Mouse (Mus musculus): ENCODE measurements around the gene Scfd1. TPM values are rescaled to one million over a fixed set of nuclear protein-coding genes. Genes with fewer than 3 reads are reported as not detected.

Scfd1 gene
- total RNA-seq, 1 experiment, result 35.3 TPM

DNA sequence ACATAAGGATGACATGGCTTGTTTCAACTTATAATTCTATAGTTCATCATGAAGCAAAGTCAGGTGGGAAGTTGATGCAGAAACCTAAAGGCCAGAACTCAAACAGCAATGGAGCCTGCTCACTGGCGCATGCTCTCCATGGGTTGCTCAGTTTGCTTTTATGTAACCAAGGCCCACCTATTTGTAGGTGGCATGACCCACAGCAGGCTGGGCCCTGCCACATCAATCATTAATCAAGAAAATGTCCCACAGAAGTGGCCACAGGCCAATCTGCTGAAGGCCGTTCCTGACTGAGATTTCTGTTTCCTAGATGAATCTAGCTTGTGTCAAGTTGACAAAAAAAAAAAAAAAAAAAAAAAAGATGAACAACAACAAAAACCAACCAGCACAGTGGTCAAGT lies 103.9 kb downstream of the Scfd1 start:
- Histone ChIP-seq H3K4me3 (ENCODE audit: insufficient read depth in 1 of 2, low read depth in 1 of 2, low read length in 2 of 2, poor library complexity in 1 of 2, severe bottlenecking in 1 of 2) (no peak overlapping the region), H3K36me3 (ENCODE audit: control insufficient read depth, insufficient read depth, low read length, poor library complexity, severe bottlenecking) (no peaks in the 10 kb centered on the region), H3K4me1 (ENCODE audit: control insufficient read depth in 2 of 2, insufficient read depth in 2 of 2, low read length in 2 of 2, poor library complexity in 1 of 2) (no peaks in the 10 kb centered on the region), H3K9me3 (ENCODE audit: control insufficient read depth, insufficient read depth, low read depth, low read length) (no peaks in the 10 kb centered on the region), H3K27ac (ENCODE audit: insufficient read depth, low read depth, low read length, poor library complexity, severe bottlenecking) (no peak overlapping the region), H3K9ac (ENCODE audit: insufficient read depth, low read depth, low read length, poor library complexity, severe bottlenecking) (no peak overlapping the region)
- in situ Hi-C loops (cut with MboI; ENCODE audit: low sequenced_read_pairs in 2 of 2, unreplicated experiment in 2 of 2), result no loop called here
- TF ChIP-seq CHD2 (IDR thresholded peaks at IDR 0.05; ENCODE audit: low read depth, low read length), result no peak
- no peak for DNase-seq (ENCODE audit: low read depth, low spot score)

DNA sequence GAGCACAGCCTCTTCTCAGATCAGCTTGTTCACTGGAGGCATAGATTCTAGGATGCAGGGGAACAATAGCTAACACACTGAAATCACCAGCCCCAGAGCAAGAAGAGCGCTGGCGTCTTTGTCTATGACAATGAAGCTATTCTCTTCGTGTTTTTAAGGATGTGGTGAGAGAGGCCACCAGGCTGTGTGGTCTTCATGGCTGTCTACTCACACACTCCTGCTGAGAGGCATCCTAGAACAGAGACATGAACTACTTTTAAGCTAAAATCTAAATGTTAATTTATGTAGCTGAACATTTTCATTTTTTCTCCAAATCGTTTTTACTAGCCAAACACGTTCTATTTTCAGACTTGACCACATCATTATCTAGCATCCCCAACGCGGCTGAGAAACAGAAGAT lies 114.7 kb downstream of the Scfd1 start:
- Histone ChIP-seq H3K9me3 (ENCODE audit: control insufficient read depth, insufficient read depth, low read depth, low read length) (no peaks in the 10 kb centered on the region), H3K4me1 (ENCODE audit: control insufficient read depth in 2 of 2, insufficient read depth in 2 of 2, low read length in 2 of 2, poor library complexity in 1 of 2) (no peaks in the 10 kb centered on the region), H3K27ac (ENCODE audit: insufficient read depth, low read depth, low read length, poor library complexity, severe bottlenecking) (no peak overlapping the region), H3K9ac (ENCODE audit: insufficient read depth, low read depth, low read length, poor library complexity, severe bottlenecking) (no peak overlapping the region), H3K36me3 (ENCODE audit: control insufficient read depth, insufficient read depth, low read length, poor library complexity, severe bottlenecking) (no peaks in the 10 kb centered on the region), H3K4me3 (ENCODE audit: insufficient read depth in 1 of 2, low read depth in 1 of 2, low read length in 2 of 2, poor library complexity in 1 of 2, severe bottlenecking in 1 of 2) (no peak overlapping the region)
- in situ Hi-C loops (cut with MboI; ENCODE audit: low sequenced_read_pairs in 2 of 2, unreplicated experiment in 2 of 2), result no loop called here
- DNase-seq (ENCODE audit: low read depth, low spot score), result no peak
- TF ChIP-seq ZNF384 (IDR thresholded peaks at IDR 0.05; ENCODE audit: low read depth, low read length), result no peak
- no peak for TF ChIP-seq HCFC1 (IDR thresholded peaks at IDR 0.05; ENCODE audit: borderline replicate concordance, insufficient read depth, low read length)
- TF ChIP-seq CHD2 (IDR thresholded peaks at IDR 0.05; ENCODE audit: low read depth, low read length), result no peak
- TF ChIP-seq ZC3H11A (IDR thresholded peaks at IDR 0.05; ENCODE audit: borderline replicate concordance, low read depth, low read length), result no peak

DNA sequence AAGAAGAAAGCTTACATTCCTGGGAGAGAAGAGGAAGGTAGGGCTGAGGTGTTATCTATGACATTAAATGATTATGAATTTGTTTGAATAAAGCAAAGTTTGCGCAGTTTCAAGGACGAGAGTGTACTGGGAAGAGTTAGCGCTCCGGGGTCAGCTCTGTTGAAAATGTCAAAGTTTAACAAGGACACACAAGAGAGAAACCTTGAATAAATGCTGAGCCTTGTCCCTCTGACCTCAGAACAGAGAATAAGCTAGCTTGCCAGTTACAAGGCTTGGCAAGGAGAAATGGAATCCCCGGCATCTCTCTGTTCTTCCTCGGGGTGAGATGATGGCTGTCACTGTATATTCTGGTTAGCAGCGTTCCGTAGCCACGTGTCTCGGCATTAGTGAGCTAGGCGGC lies 116.2 kb downstream of the Scfd1 start:
- no peak for DNase-seq (ENCODE audit: low read depth, low spot score)
- H3K36me3 ChIP-seq (ENCODE audit: control insufficient read depth, insufficient read depth, low read length, poor library complexity, severe bottlenecking), result no peaks in the 10 kb centered on the region
- H3K27ac ChIP-seq (ENCODE audit: insufficient read depth, low read depth, low read length, poor library complexity, severe bottlenecking), result no peak overlapping the region
- H3K9me3 ChIP-seq (ENCODE audit: control insufficient read depth, insufficient read depth, low read depth, low read length), result no peaks in the 10 kb centered on the region
- no peak overlapping the region for H3K9ac ChIP-seq (ENCODE audit: insufficient read depth, low read depth, low read length, poor library complexity, severe bottlenecking)
- TF ChIP-seq MAFK (IDR thresholded peaks at IDR 0.05; ENCODE audit: insufficient read depth, low read depth, low read length) (no peak), HCFC1 (IDR thresholded peaks at IDR 0.05; ENCODE audit: borderline replicate concordance, insufficient read depth, low read length) (no peak), ZNF384 (IDR thresholded peaks at IDR 0.05; ENCODE audit: low read depth, low read length) (no peak), ZC3H11A (IDR thresholded peaks at IDR 0.05; ENCODE audit: borderline replicate concordance, low read depth, low read length) (no peak)
- H3K4me3 ChIP-seq (ENCODE audit: insufficient read depth in 1 of 2, low read depth in 1 of 2, low read length in 2 of 2, poor library complexity in 1 of 2, severe bottlenecking in 1 of 2), result no peak overlapping the region
- in situ Hi-C loops (cut with MboI; ENCODE audit: low sequenced_read_pairs in 2 of 2, unreplicated experiment in 2 of 2), result no loop called here
- H3K4me1 ChIP-seq (ENCODE audit: control insufficient read depth in 2 of 2, insufficient read depth in 2 of 2, low read length in 2 of 2, poor library complexity in 1 of 2), result no peaks in the 10 kb centered on the region

DNA sequence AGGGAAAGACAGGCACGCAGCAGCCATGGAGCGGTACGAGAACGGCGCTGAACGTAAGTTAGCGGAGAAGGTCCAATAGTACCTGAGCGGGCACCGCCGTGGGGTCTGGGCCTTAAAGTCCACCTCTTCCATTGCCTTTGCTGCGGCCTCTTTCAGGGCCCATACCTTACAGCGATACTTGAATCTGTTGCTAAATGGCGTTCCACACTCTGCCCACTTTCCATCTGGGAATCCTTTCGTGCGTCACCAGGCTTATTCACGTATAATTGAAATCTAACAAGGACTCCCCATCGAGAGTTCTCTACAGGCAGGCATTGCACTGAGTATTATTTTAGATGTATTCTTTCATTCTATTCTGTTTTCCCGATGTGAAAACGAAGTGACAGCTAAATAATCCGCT lies 117.3 kb downstream of the Scfd1 start:
- Histone ChIP-seq H3K9me3 (ENCODE audit: control insufficient read depth, insufficient read depth, low read depth, low read length) (no peaks in the 10 kb centered on the region), H3K4me1 (ENCODE audit: control insufficient read depth in 2 of 2, insufficient read depth in 2 of 2, low read length in 2 of 2, poor library complexity in 1 of 2) (no peaks in the 10 kb centered on the region), H3K9ac (ENCODE audit: insufficient read depth, low read depth, low read length, poor library complexity, severe bottlenecking) (peak overlapping the region; percentile 30; the same call in 1 of the 2 replicates), H3K36me3 (ENCODE audit: control insufficient read depth, insufficient read depth, low read length, poor library complexity, severe bottlenecking) (no peaks in the 10 kb centered on the region), H3K4me3 (ENCODE audit: insufficient read depth in 1 of 2, low read depth in 1 of 2, low read length in 2 of 2, poor library complexity in 1 of 2, severe bottlenecking in 1 of 2) (peak overlapping the region; percentile 5 to 25; a peak in 2 of 4 replicates), H3K27ac (ENCODE audit: insufficient read depth, low read depth, low read length, poor library complexity, severe bottlenecking) (no peak overlapping the region)
- TF ChIP-seq CHD2 (IDR thresholded peaks at IDR 0.05; ENCODE audit: low read depth, low read length), result no peak
- TF ChIP-seq ZNF384 (IDR thresholded peaks at IDR 0.05; ENCODE audit: low read depth, low read length), result no peak
- no peak for TF ChIP-seq HCFC1 (IDR thresholded peaks at IDR 0.05; ENCODE audit: borderline replicate concordance, insufficient read depth, low read length)
- TF ChIP-seq ZC3H11A (IDR thresholded peaks at IDR 0.05; ENCODE audit: borderline replicate concordance, low read depth, low read length), result no peak
- no peak for TF ChIP-seq MAFK (IDR thresholded peaks at IDR 0.05; ENCODE audit: insufficient read depth, low read depth, low read length)
- in situ Hi-C loops (cut with MboI; ENCODE audit: low sequenced_read_pairs in 2 of 2, unreplicated experiment in 2 of 2), result no loop called here
- DNase-seq (ENCODE audit: low read depth, low spot score), result no peak

Other genes with a start within 250 kb of the Scfd1 start
- 37.9 and 59.1 TPM in 2 replicates for gene G2e3, start 29.4 kb upstream of the Scfd1 start, total RNA-seq (2012; rRNA removed)
- 26.3 and 35.3 TPM in 2 replicates for gene Coch, start 215.8 kb downstream of the Scfd1 start, total RNA-seq (2012; rRNA removed)